Mouse (Mus musculus): Measurements from ENCODE around the gene Taf12. TPM values are rescaled to one million over a fixed set of nuclear protein-coding genes. Genes with fewer than 3 reads are reported as not detected.

Taf12 gene
- polyA plus RNA-seq, 2 experiments = 24.5 to 48.7 TPM

- no peaks in the 10 kb centered on the region for H3K36me3 ChIP-seq (replicated peaks; ENCODE audit: control insufficient read depth, insufficient read depth, low read depth)
- no peaks in the 10 kb centered on the region for H3K27me3 ChIP-seq (ENCODE audit: control insufficient read depth, insufficient read depth, low read length)
- peak within 1 kb of the TSS; percentile 85 for H3K27ac ChIP-seq
- peak within 1 kb of the TSS; percentile 99 for H3K9ac ChIP-seq (replicated peaks)
- peak within 1 kb of the TSS; percentile 85 to 93 for H3K4me3 ChIP-seq (ENCODE audit: insufficient read depth in 1 of 2, low read depth in 2 of 2, low read length in 2 of 2)
- no peak for TF ChIP-seq EP300 (IDR thresholded peaks at IDR 0.05; ENCODE audit: low read depth)
- TF ChIP-seq CTCF (IDR thresholded peaks at IDR 0.05; ENCODE audit: low read depth) = no peak
- peaks cover 14 to 26% of the 10 kb centered on the region in 2 experiments for H3K4me1 ChIP-seq (replicated peaks; ENCODE audit: control insufficient read depth in 2 of 2, insufficient read depth in 2 of 2, low read length in 1 of 2)
- ATAC-seq (ENCODE audit: insufficient read depth) (peak; percentile 87), DNase-seq (ENCODE audit: low read depth in 3 of 3, low spot score in 3 of 3) (peak in 1 of 3 experiments; percentile 62)
- no peaks in the 10 kb centered on the region for H3K9me3 ChIP-seq (ENCODE audit: control insufficient read depth, low read length)
- peak within 1 kb of the TSS; percentile 85 for H3K4me2 ChIP-seq (ENCODE audit: low read depth)
- 10% methylated on average over 43 of the region's 49 CpGs for WGBS (ENCODE audit: insufficient replicate concordance)
Measured at GRCm38 (mm10) chr4:132261514-132262357, 12.4 kb upstream of the Taf12 start, which contains the start of gene Gmeb1. Gmeb1 (minus strand) TSS chr4:132261602.

- ATAC-seq (ENCODE audit: insufficient read depth) = no peak
- no peaks in the 10 kb centered on the region for H3K27me3 ChIP-seq (ENCODE audit: control insufficient read depth, insufficient read depth, low read length)
- H3K4me1 ChIP-seq (replicated peaks; ENCODE audit: control insufficient read depth in 2 of 2, insufficient read depth in 2 of 2, low read length in 1 of 2) = peaks cover 14 to 26% of the 10 kb centered on the region in 2 experiments
- DNase-seq (ENCODE audit: low read depth in 3 of 3, low spot score in 3 of 3) = no peak
- TF ChIP-seq EP300 (IDR thresholded peaks at IDR 0.05; ENCODE audit: low read depth) (no peak), CTCF (IDR thresholded peaks at IDR 0.05; ENCODE audit: low read depth) (no peak)
- 44% methylated on average over 5 of the region's 5 CpGs for WGBS (ENCODE audit: insufficient replicate concordance)
- peak overlapping the region; percentile 71 for H3K27ac ChIP-seq
- H3K36me3 ChIP-seq (replicated peaks; ENCODE audit: control insufficient read depth, insufficient read depth, low read depth) = no peaks in the 10 kb centered on the region
- H3K9me3 ChIP-seq (ENCODE audit: control insufficient read depth, low read length) = no peaks in the 10 kb centered on the region
- peak overlapping the region; percentile 99 for H3K9ac ChIP-seq (replicated peaks)
- peak overlapping the region; percentile 80 for H3K4me2 ChIP-seq (ENCODE audit: low read depth)
- H3K4me3 ChIP-seq (ENCODE audit: insufficient read depth in 1 of 2, low read depth in 2 of 2, low read length in 2 of 2) = peak overlapping the region; percentile 83 to 93
Measured at GRCm38 (mm10) chr4:132262358-132262616, 11.9 kb upstream of the Taf12 start.

GRCm38 (mm10) chr4:132263313-132263712, 10.9 kb upstream of the Taf12 start:
- no peak overlapping the region for H3K9ac ChIP-seq (replicated peaks)
- H3K4me2 ChIP-seq (ENCODE audit: low read depth) = no peak overlapping the region
- peaks cover 14 to 26% of the 10 kb centered on the region in 2 experiments for H3K4me1 ChIP-seq (replicated peaks; ENCODE audit: control insufficient read depth in 2 of 2, insufficient read depth in 2 of 2, low read length in 1 of 2)
- H3K27ac ChIP-seq = no peak overlapping the region
- no peak overlapping the region for H3K4me3 ChIP-seq (ENCODE audit: insufficient read depth in 1 of 2, low read depth in 2 of 2, low read length in 2 of 2)
- H3K27me3 ChIP-seq (ENCODE audit: control insufficient read depth, insufficient read depth, low read length) = no peaks in the 10 kb centered on the region
- 63% methylated on average over 7 of the region's 7 CpGs for WGBS (ENCODE audit: insufficient replicate concordance)
- no peak for TF ChIP-seq CTCF (IDR thresholded peaks at IDR 0.05; ENCODE audit: low read depth)
- no peak for TF ChIP-seq EP300 (IDR thresholded peaks at IDR 0.05; ENCODE audit: low read depth)
- H3K9me3 ChIP-seq (ENCODE audit: control insufficient read depth, low read length) = no peaks in the 10 kb centered on the region
- H3K36me3 ChIP-seq (replicated peaks; ENCODE audit: control insufficient read depth, insufficient read depth, low read depth) = no peaks in the 10 kb centered on the region
- ATAC-seq (ENCODE audit: insufficient read depth) = no peak
- no peak for DNase-seq (ENCODE audit: low read depth in 3 of 3, low spot score in 3 of 3)

GRCm38 (mm10) chr4:132266835-132267349, 7.3 kb upstream of the Taf12 start:
- Histone ChIP-seq H3K9me3 (ENCODE audit: control insufficient read depth, low read length) (no peaks in the 10 kb centered on the region), H3K4me1 (replicated peaks; ENCODE audit: control insufficient read depth in 2 of 2, insufficient read depth in 2 of 2, low read length in 1 of 2) (peaks cover 7 to 13% of the 10 kb centered on the region in 2 experiments), H3K27ac (no peak overlapping the region), H3K27me3 (ENCODE audit: control insufficient read depth, insufficient read depth, low read length) (no peaks in the 10 kb centered on the region), H3K36me3 (replicated peaks; ENCODE audit: control insufficient read depth, insufficient read depth, low read depth) (no peaks in the 10 kb centered on the region), H3K4me3 (ENCODE audit: insufficient read depth in 1 of 2, low read depth in 2 of 2, low read length in 2 of 2) (no peak overlapping the region), H3K9ac (replicated peaks) (no peak overlapping the region), H3K4me2 (ENCODE audit: low read depth) (no peak overlapping the region)
- no peak for TF ChIP-seq CTCF (IDR thresholded peaks at IDR 0.05; ENCODE audit: low read depth)
- no peak for TF ChIP-seq EP300 (IDR thresholded peaks at IDR 0.05; ENCODE audit: low read depth)
- DNase-seq (ENCODE audit: low read depth in 3 of 3, low spot score in 3 of 3) (no peak), ATAC-seq (ENCODE audit: insufficient read depth) (no peak)
- WGBS (ENCODE audit: insufficient replicate concordance) = 68% methylated on average over 3 of the region's 3 CpGs

Measured in liver, embryonic 14.5 days (tissue).